Mouse (Mus musculus) macrophage (primary cell): ENCODE measurements around the gene Sdsl. TPM values are rescaled to one million over a fixed set of nuclear protein-coding genes. Genes with fewer than 3 reads are reported as not detected.

Experiments
- H3K27ac ChIP-seq: fragments of 350-480 bp; formaldehyde crosslinking; 2 replicates; pipeline ENCODE4 v1.9.0; 2021
- H3K36me3 ChIP-seq: fragments of 350-480 bp; formaldehyde crosslinking; 2 replicates; pipeline ENCODE4 v1.9.0; 2021; ENCODE audit errors: inconsistent target
- H3K4me3 ChIP-seq: fragments of 350-480 bp; formaldehyde crosslinking; 2 replicates; pipeline ENCODE4 v1.9.0; 2021; ENCODE audit errors: inconsistent target
- H3K79me2 ChIP-seq: fragments of 350-480 bp; formaldehyde crosslinking; 2 replicates; pipeline ENCODE4 v1.9.0; 2021; ENCODE audit errors: inconsistent target
- WGBS: methylation state at CpG from one replicate; pipeline ENCODE4 v1.1.7; 2026; ENCODE audit warnings: inconsistent platforms; ENCODE audit not compliant: missing documents; 5-methylcytosine and 5-hydroxymethylcytosine counted together
- polyA plus RNA-seq: library from polyadenylated mRNA; stranded (reverse); fragments of 250-400 nt; gene quantifications from 3 replicates; pipeline ENCODE4 v1.2.4, GENCODE M21; 2018; ENCODE audit warnings: inconsistent platforms

Gene Sdsl
- polyA plus RNA-seq, 1 experiment from 2014 or later = not detected

- no peak overlapping the region for H3K4me3 ChIP-seq
- no peaks in the 10 kb centered on the region for H3K79me2 ChIP-seq
- H3K36me3 ChIP-seq = peaks cover 22% of the 10 kb centered on the region
- 75% methylated on average over 9 of the region's 9 CpGs for WGBS
- no peak overlapping the region for H3K27ac ChIP-seq
Measured at GRCm38 (mm10) chr5:120481205-120481604, 8.6 kb upstream of the Sdsl start.

GRCm38 (mm10) chr5:120479538-120479937 lies 6.9 kb upstream of the Sdsl start:
- WGBS = 68% methylated on average over 4 of the region's 4 CpGs
- Histone ChIP-seq H3K4me3 (no peak overlapping the region), H3K36me3 (peaks cover 7% of the 10 kb centered on the region; the same call in 1 of the 2 replicates), H3K79me2 (no peaks in the 10 kb centered on the region), H3K27ac (no peak overlapping the region)

- H3K4me3 ChIP-seq = no peak overlapping the region
- no peak overlapping the region for H3K27ac ChIP-seq
- WGBS = 94% methylated on average over 5 of the region's 5 CpGs
- H3K79me2 ChIP-seq = no peaks in the 10 kb centered on the region
- H3K36me3 ChIP-seq = no peaks in the 10 kb centered on the region
Measured at GRCm38 (mm10) chr5:120477993-120478392, 5.4 kb upstream of the Sdsl start.

DNA sequence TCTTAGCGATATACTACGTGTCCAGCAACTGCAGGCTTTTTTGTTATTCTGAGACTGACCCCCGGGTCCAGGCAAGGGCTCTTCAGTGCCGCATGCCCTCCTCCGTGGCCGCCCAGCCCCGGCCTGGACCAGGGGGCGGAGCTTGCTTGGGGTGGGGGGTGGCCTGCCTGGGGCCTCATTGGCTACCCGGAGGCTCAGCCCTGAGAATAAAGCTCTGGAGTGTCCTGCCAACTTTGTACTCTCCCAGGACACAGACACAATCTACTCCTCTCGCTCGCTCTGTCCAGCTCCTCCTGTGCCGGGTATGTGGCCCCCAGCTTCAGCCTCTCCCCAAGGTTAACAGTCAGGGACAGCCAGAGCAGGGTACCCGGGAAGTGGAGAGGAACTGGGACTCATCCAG lies 3.7 kb upstream of the Sdsl start, which contains the start of gene Sds:
TSS of gene Sds (plus strand) at position 231 of the 400 bp plus-strand sequence.
- Histone ChIP-seq H3K36me3 (no peaks in the 10 kb centered on the region), H3K79me2 (no peaks in the 10 kb centered on the region), H3K27ac (no peak within 1 kb of the TSS), H3K4me3 (no peak within 1 kb of the TSS)
- WGBS = 40% methylated on average over 13 of the region's 13 CpGs

GRCm38 (mm10) chr5:120475861-120476260 lies 3.3 kb upstream of the Sdsl start:
- H3K36me3 ChIP-seq = no peaks in the 10 kb centered on the region
- WGBS = 80% methylated on average over 8 of the region's 8 CpGs
- no peak overlapping the region for H3K27ac ChIP-seq
- H3K4me3 ChIP-seq = no peak overlapping the region
- no peaks in the 10 kb centered on the region for H3K79me2 ChIP-seq

GRCm38 (mm10) chr5:120473361-120473760 lies 751 bp upstream of the Sdsl start:
- no peaks in the 10 kb centered on the region for H3K36me3 ChIP-seq
- H3K79me2 ChIP-seq = no peaks in the 10 kb centered on the region
- 70% methylated on average over 2 of the region's 2 CpGs for WGBS
- H3K27ac ChIP-seq = no peak overlapping the region
- no peak overlapping the region for H3K4me3 ChIP-seq

GRCm38 (mm10) chr5:120471538-120471937 lies 1.1 kb downstream of the Sdsl start:
- Histone ChIP-seq H3K36me3 (no peaks in the 10 kb centered on the region), H3K4me3 (no peak overlapping the region), H3K27ac (no peak overlapping the region), H3K79me2 (no peaks in the 10 kb centered on the region)
- whole genome bisulfite sequencing = 88% methylated on average over 4 of the region's 4 CpGs

GRCm38 (mm10) chr5:120468830-120469229 lies 3.8 kb downstream of the Sdsl start:
- H3K27ac ChIP-seq = no peak overlapping the region
- H3K36me3 ChIP-seq = no peaks in the 10 kb centered on the region
- WGBS = 90% methylated on average over 6 of the region's 6 CpGs
- no peak overlapping the region for H3K4me3 ChIP-seq
- no peaks in the 10 kb centered on the region for H3K79me2 ChIP-seq

- Histone ChIP-seq H3K4me3 (no peak overlapping the region), H3K27ac (no peak overlapping the region), H3K79me2 (no peaks in the 10 kb centered on the region), H3K36me3 (no peaks in the 10 kb centered on the region)
- WGBS = 90% methylated on average over 5 of the region's 5 CpGs
Measured at GRCm38 (mm10) chr5:120468336-120468735, 4.3 kb downstream of the Sdsl start.

GRCm38 (mm10) chr5:120467026-120467425 lies 5.6 kb downstream of the Sdsl start:
- Histone ChIP-seq H3K36me3 (no peaks in the 10 kb centered on the region), H3K4me3 (no peak overlapping the region), H3K27ac (no peak overlapping the region), H3K79me2 (no peaks in the 10 kb centered on the region)
- WGBS = 28% methylated on average over 4 of the region's 4 CpGs

DNA sequence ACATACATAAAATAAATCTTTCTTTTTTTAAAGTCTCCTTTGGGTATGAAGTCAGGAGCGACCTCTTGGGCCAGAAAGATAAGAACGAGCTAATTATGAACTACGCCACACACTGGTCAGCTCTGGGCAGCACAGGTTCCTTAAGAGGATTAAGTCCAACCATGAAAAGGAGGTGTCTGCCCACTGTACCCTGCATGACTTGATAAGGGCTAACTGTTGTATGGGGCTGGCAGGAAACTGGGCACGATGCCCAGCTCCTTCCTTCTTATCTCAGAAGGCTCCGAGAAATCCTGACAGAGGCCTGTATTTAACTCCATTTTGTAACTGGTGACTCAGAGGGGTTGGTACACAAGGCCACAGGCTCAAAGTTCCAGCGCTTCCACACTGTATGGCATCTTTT lies 6.8 kb downstream of the Sdsl start:
- Histone ChIP-seq H3K27ac (no peak overlapping the region), H3K4me3 (no peak overlapping the region), H3K79me2 (no peaks in the 10 kb centered on the region), H3K36me3 (no peaks in the 10 kb centered on the region)
- WGBS = 14% methylated on average over 6 of the region's 6 CpGs

DNA sequence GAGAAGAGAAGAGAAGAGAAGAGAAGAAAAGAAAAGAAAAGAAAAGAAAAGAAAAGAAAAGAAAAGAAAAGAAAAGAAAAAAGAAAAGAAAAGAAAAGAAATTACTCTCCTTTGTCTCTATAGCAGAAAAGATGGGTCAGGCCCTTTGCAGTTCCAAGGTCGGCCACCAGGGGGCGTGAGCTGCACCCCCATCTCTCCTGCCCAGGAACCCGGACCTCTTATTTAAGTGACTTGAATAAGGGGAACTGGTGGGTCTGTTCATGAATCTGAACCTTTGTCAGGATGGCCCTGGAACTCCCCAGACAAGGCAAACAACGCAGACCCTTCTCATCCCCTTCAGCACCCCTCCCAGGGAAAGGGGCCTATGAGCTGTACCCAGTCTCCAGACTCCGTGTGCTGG lies 7.5 kb downstream of the Sdsl start:
- H3K36me3 ChIP-seq = no peaks in the 10 kb centered on the region
- no peak overlapping the region for H3K4me3 ChIP-seq
- H3K27ac ChIP-seq = no peak overlapping the region
- 40% methylated on average over 5 of the region's 5 CpGs for WGBS
- no peaks in the 10 kb centered on the region for H3K79me2 ChIP-seq

- no peaks in the 10 kb centered on the region for H3K36me3 ChIP-seq
- no peak overlapping the region for H3K27ac ChIP-seq
- WGBS = 92% methylated on average over 4 of the region's 4 CpGs
Measured at GRCm38 (mm10) chr5:120464321-120464720, 8.3 kb downstream of the Sdsl start.

GRCm38 (mm10) chr5:120461902-120462301 lies 10.7 kb downstream of the Sdsl start:
- no peak overlapping the region for H3K4me3 ChIP-seq
- WGBS = 82% methylated on average over 15 of the region's 15 CpGs
- no peak overlapping the region for H3K27ac ChIP-seq
- no peaks in the 10 kb centered on the region for H3K36me3 ChIP-seq
- no peaks in the 10 kb centered on the region for H3K79me2 ChIP-seq

More at GRCm38 (mm10) chr5:120464321-120464720, 8.3 kb downstream of the Sdsl start:
- Histone ChIP-seq H3K79me2 (no peaks in the 10 kb centered on the region), H3K4me3 (no peak overlapping the region)

- H3K27ac ChIP-seq = no peak overlapping the region
- no peaks in the 10 kb centered on the region for H3K79me2 ChIP-seq
- WGBS = 84% methylated on average over 10 of the region's 10 CpGs
- no peak overlapping the region for H3K4me3 ChIP-seq
- no peaks in the 10 kb centered on the region for H3K36me3 ChIP-seq
Measured at GRCm38 (mm10) chr5:120459133-120459532, 13.5 kb downstream of the Sdsl start.

DNA sequence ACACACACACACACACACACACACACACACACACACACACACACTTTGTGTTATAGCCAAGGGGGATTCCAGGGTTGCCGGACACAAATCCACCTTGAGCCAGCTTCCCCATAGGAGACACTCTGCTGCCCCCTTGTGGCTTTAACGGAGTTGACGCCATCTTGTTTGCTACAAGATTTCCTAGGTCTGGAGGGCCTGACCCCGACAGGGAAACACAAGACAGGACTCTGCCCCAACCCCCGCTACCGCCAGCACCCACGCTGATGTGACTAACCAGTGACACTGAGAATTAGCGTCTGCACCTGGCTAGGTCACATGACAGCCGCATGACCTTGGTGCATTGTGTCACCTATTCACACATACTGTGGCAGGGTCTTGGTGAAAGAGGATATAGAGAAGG lies 15.0 kb downstream of the Sdsl start:
- 15% methylated on average over 9 of the region's 9 CpGs for WGBS
- no peak overlapping the region for H3K4me3 ChIP-seq
- H3K79me2 ChIP-seq = no peaks in the 10 kb centered on the region

More for the DNA sequence above, 15.0 kb downstream of the Sdsl start:
- H3K36me3 ChIP-seq = no peaks in the 10 kb centered on the region
- no peak overlapping the region for H3K27ac ChIP-seq
